Mouse (Mus musculus) Patski (cell line): ENCODE measurements around the gene Ewsr1. TPM values are rescaled to one million over a fixed set of nuclear protein-coding genes. Genes with fewer than 3 reads are reported as not detected.
A peak's percentile ranks its signal among the peaks of the same experiment; 100 is the strongest.

Source experiments
- ATAC-seq: fragments of 100-300 bp; one replicate; pipeline ENCODE4 v1.8.0; 2021
- CTCF ChIA-PET: fragments of 350-600 bp; sonication (Branson Sonifier 250); formaldehyde crosslinking; loops from one replicate; lab custom pipeline; 2022; ENCODE audit warnings: inconsistent platforms; lab: Charles Lee
- POLR2A ChIA-PET: fragments of 350-600 bp; sonication (Branson Sonifier 250); formaldehyde crosslinking; loops from one replicate; lab custom pipeline; 2022; ENCODE audit warnings: antibody characterized with exemption, inconsistent platforms; lab: Charles Lee
- DNase-seq: peaks from one replicate; pipeline ENCODE4 v3.0.0-alpha.2; 2011; ENCODE audit warnings: low read depth, low spot score
- H3K27me3 ChIP-seq: fragments of 371-371 bp; one replicate; pipeline ENCODE4 v1.5.1; 2021
- CTCF ChIP-seq: fragments of 100-300 bp; IDR thresholded peaks from one replicate; pipeline ENCODE4 v1.5.1; 2021
- in situ Hi-C: fragments of 300-500 bp; cut with MboI; formaldehyde crosslinking; loops from 3 replicates; pipeline ENCODE4 v1.11.1; 2018; ENCODE audit warnings: low pct_unique_long_range_greater_than_20kb, mixed read lengths
- polyA plus RNA-seq: library from polyadenylated mRNA; unstranded; gene quantifications from one replicate; pipeline ENCODE4 v1.2.3, GENCODE M21; 2021

The Ewsr1 gene
- polyA plus RNA-seq, 1 experiment from 2014 or later: 420 TPM

DNA sequence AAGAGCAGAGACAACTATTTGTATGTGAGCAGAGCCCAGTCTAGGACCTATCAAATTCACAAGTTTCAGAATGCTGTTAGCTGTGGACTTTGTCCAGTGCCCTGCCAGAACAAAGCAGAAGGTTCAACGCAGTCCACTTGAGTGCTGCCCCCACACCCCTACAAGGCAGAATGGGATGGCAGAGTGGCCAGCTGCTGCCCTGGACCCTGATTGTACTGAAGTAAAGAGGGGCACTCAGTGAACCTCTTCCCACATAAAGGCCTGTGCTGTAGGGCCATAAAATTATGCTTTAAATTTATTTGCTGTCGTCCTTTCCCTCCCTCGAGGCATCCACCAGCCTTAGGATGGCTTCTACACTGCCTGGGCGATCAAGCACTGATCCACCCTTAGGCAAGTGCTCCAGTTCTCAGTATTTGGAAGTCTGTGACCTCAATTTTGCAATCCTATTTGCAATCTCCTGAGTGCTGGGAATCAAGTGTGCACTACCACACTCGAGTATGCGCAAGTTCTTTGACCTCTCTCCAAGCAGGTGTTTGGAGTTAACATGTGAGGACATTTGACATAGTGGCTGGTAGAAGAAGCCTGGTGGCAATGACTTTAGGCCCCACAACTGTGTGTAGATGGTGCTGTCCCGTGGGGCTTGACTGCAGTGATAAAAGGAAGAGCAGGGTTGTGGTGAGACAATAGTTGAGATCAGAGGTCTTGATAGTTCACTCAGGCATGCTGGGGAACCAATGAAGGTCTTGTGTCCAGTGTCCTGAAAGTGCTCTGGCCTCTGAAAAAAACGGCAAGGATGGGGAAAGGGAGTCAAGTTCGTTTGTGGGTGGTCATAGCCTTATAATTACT, 30.7 kb downstream of the Ewsr1 start:
- in situ Hi-C loops: loop anchor here (5.0 kb wide), 1 partner anchor 51 kb away; no protein-coding TSS in a partner anchor
- no peak for TF ChIP-seq CTCF
- no peak for ATAC-seq
- H3K27me3 ChIP-seq: no peaks in the 10 kb centered on the region
- ChIA-PET CTCF (interaction anchor here (1.1 kb wide), 1 partner anchor 10 kb away, joined by 3 read pairs; the partner anchor contains the start of gene Rasl10a), POLR2A (no interaction called here)
- DNase-seq: no peak

DNA sequence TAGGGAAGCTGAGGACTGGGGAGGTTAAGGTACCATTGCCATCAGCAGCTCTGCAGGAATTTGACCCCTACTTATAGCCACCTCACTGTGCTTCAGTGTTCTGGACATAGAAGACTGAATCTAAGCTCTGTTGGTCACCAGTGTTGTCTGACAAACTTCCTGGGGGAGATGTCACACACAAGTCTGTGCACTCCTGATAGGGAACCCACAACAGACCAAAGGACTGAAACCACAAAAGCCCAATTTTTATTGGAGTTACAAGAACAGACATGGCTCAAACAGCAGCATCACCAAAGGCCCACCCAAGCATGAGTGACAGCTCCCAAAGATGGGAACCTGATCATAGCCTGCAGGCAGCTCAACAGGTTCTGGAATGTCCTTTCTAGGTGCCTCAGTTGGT, 32.0 kb downstream of the Ewsr1 start:
- ChIA-PET POLR2A (interaction anchor here (1.2 kb wide), 1 partner anchor 51 kb away, joined by 4 read pairs; no protein-coding TSS in a partner anchor), CTCF (interaction anchor here (0.8 to 1.1 kb wide), 2 partner anchors 8 to 9 kb away, joined by 3 read pairs; partner anchors contain the start of gene Rasl10a)
- no peak for TF ChIP-seq CTCF
- DNase-seq (no peak), ATAC-seq (no peak)
- in situ Hi-C loops: loop anchor here (5.0 kb wide), 1 partner anchor 50 kb away; no protein-coding TSS in a partner anchor
- no peaks in the 10 kb centered on the region for H3K27me3 ChIP-seq

DNA sequence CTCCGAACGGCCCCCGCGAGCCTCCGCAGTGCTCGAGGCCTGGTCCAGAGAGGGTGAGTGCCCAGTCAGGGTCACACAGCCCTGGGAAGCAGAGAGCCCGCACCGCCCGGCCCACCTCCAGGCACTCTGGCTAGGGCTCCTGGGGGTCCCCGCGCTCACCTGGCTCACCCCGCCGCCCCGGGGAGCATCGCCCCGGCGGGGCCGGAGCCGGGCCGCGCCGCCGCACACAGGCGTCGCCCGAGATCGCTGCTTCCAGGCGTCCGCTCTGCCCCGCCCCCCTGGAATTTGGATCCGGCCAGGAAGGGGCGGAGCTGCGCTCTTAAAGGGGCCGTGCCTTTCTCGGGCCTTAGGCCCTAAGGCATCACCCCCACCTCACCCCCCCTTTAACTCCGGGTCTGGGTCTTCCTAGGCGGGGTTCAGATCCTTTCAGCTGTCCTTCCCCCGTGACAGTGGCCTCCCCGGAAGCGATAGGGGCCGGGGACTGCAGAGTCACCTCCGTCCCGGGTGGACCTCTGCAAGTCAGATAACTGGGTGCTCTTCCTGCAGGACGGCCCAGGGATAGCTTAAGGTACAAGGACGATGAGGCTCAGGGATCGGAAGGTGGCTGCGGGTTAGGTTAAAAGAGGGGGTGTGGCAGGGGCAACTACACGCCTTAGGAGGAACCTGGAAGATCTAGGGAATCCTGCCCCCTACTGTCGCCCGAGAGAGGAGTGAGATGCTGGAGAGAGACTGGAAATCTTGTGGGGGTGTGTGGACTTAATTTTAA, 33.8 kb downstream of the Ewsr1 start, which contains the start of gene Gas2l1:
Gene Gas2l1, minus strand, starts transcription at position 272 of the 766 bp plus-strand sequence.
- CTCF ChIA-PET: interaction anchor here (0.7 to 1.9 kb wide), 9 partner anchors 9 to 67 kb away, joined by 3 to 7 read pairs (median 3); no protein-coding TSS in a partner anchor
- in situ Hi-C loops: loop anchor here (5.0 kb wide), 1 partner anchor 48 kb away; no protein-coding TSS in a partner anchor
- no peak for TF ChIP-seq CTCF
- ATAC-seq (peak; percentile 75), DNase-seq (peak; percentile 64)
- POLR2A ChIA-PET: interaction anchor here (0.9 to 1.4 kb wide), 3 partner anchors 28 to 49 kb away, joined by 3 to 5 read pairs (median 4); no protein-coding TSS in a partner anchor
- H3K27me3 ChIP-seq: no peaks in the 10 kb centered on the region

DNA sequence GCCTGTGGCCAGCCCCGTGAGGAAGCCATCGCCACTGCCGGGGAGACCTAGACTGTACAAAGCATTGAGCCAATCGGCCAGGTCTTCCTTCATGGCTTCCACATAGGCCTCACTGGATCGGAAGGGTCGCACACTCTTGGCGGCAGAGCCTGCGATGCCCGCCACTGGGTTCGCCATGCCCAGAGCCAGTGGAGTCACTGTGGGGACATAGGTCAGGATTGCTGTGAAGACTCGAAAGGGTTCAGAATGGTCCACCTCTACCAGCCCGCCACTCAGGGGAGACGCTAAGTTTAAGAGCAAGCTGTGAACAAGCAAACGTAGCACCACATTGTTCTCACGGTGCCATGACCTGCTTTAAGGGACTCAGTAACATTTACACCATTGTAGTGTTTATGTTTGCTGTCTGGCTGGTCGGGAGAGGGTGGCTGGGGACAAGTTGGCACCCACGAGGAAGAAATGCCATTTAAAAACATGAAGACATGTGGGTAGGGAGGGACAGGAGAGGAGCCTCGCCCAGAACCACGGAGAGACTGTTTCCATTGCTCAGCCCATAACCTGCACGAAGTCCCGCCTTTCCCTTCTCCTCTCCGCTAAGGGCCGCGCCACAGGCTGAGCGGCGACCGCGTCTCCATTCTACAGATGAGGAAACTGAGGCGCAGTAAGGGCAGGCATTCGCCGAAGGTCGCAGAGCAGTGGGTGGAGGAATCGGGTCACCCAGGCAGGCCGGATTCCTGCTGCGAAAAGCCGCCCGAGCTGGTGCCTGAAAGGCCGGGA, 34.6 kb downstream of the Ewsr1 start:
- ChIA-PET CTCF (interaction anchor here (1.5 to 1.9 kb wide), 3 partner anchors 42 to 50 kb away, joined by 6 to 7 read pairs (median 7); no protein-coding TSS in a partner anchor), POLR2A (interaction anchor here (0.9 to 1.4 kb wide), 3 partner anchors 28 to 48 kb away, joined by 3 to 5 read pairs (median 4); no protein-coding TSS in a partner anchor)
- no peaks in the 10 kb centered on the region for H3K27me3 ChIP-seq
- no peak for DNase-seq
- in situ Hi-C loops: loop anchor here (5.0 kb wide), 1 partner anchor 47 kb away; no protein-coding TSS in a partner anchor
- ATAC-seq: no peak
- TF ChIP-seq CTCF: no peak

DNA sequence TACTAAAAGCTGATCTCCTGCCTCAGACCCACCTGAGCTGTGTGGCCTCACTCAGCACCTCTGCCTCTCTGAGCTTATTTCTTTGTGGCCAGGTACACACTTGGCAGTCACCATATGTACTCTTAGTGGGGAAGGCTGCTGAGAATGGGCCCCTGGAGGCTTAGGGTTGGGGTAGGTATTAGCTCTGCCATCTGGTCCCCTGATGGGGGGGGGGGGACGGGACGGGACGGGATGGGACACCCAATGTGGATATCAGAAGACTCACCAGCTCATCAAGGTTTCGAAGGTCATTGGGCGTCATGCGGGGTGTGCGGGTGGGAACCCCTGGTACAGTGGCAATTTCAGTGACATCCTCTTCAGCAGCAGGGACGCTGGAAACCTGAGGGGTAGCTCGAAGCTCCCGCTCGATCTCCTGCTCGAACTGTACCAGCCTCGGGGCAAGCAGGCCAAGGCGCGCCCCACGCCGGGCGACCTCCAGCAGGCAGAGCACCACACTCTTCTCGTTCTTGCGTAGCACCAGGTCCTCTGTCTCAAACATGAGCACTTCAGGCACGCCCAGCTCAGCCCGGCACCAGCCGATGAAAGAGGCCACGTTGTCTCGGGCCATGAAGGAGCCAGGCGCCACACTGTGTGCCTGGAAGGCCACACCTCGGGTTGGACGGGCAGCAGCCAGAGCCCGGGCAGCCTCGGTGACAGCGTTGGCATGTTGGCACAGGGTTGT, 35.3 kb downstream of the Ewsr1 start:
- CTCF ChIA-PET: interaction anchor here (0.8 to 1.6 kb wide), 3 partner anchors 12 to 48 kb away, joined by 3 to 7 read pairs (median 4); no protein-coding TSS in a partner anchor
- POLR2A ChIA-PET: no interaction called here
- DNase-seq (no peak), ATAC-seq (no peak)
- no peak for TF ChIP-seq CTCF
- H3K27me3 ChIP-seq: no peaks in the 10 kb centered on the region
- in situ Hi-C loops: no loop called here

DNA sequence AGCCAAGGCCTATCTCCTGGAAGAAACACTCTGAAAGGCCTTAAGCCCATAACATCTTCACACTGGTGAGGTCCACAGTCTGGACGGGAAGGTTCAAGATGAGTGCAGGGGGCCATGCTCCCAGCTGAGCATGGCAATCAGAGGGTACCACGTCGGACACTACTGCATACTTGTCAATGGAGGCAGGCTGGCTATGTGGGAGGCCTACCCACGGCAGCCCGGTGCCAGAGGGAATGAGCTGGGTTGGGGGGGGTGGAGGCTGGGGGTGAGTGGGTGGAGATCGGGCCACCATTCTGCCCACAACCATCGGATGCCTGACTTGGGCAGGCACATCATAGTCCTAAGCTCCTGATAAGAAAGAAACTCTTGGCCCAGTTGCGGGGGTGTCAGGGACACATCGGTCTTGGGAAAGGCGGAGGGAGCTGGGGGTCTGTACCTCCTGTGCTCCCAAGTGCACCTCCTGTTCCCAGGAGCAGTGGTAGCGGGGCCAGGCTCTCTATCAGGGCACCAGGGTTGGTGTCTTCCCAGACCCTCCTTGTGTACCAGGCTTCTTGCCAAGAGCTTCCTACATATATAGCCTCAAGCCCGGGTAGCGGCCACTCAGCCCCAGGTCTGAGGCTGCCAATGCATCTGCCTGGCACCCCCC, 36.1 kb downstream of the Ewsr1 start:
- no peak for TF ChIP-seq CTCF
- ATAC-seq: no peak
- DNase-seq: no peak
- in situ Hi-C loops: no loop called here
- POLR2A ChIA-PET: interaction anchor here (1.3 kb wide), 1 partner anchor 35 kb away, joined by 3 read pairs; the partner anchor contains the start of gene Rhbdd3
- CTCF ChIA-PET: interaction anchor here (0.8 to 1.6 kb wide), 3 partner anchors 12 to 47 kb away, joined by 3 to 7 read pairs (median 4); no protein-coding TSS in a partner anchor
- no peaks in the 10 kb centered on the region for H3K27me3 ChIP-seq

DNA sequence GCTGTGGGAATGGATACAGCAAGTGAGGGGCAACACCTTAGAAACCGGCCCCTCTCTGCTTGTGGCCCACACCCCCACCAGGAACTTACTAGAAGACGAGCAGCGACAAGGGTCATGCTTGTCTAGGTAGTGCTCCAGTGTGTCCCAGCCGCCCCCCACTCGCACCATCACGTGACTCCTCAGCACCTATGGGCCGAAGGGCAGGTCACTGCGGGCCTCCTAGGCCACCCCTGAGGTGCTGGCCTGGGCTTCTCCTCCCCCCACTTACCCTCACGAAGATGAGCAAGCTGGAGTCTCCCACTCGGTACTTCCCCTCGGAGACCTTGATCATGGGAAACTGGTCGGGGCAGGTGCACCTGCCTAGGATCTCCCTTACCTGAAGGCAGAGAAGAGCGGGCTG, 36.7 kb downstream of the Ewsr1 start:
- ATAC-seq: no peak
- POLR2A ChIA-PET: interaction anchor here (1.3 kb wide), 1 partner anchor 36 kb away, joined by 3 read pairs; the partner anchor contains the start of gene Rhbdd3
- no peaks in the 10 kb centered on the region for H3K27me3 ChIP-seq

DNA sequence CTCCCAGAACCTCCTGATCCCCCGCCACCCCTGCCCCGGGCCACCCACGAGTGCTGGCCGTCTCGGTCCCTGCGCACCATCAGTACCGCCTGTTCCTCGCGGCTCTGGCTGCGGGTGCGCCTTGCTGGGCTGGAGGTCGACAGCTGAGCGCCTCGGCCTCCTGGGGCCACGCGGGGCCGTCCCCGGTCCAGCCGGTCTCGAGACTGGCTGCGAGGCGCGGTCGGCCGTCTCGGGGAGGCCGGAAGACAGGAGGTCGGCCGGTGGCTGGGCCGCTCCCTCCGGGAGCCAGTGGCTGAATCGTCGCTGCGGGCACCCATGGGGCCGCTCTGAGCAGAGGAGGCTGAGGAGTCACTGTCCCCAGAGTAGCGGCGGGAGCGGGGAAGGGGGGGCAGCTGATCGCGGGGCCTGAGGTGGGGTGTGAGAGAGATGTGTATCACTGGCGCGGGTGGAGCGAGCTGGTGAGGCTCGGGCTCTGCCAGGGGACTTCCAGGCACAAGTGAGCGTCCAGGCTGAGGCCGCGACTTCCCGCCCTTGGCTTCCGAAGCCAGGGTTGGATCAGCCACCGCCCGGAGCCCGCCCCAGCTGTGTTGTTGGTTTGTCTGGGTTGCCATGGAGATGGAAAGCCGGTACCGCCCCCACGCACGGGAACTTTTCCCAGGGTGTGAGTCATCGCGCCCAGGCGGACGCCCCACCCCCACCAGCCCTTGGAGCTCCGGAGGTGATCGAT, 37.5 kb downstream of the Ewsr1 start:
- no peak for TF ChIP-seq CTCF
- in situ Hi-C loops: no loop called here
- ChIA-PET CTCF (no interaction called here), POLR2A (interaction anchor here (1.3 kb wide), 1 partner anchor 37 kb away, joined by 3 read pairs; the partner anchor contains the start of gene Rhbdd3)
- ATAC-seq (no peak), DNase-seq (peak; percentile 69)
- no peaks in the 10 kb centered on the region for H3K27me3 ChIP-seq

More for the DNA sequence above, 36.7 kb downstream of the Ewsr1 start:
- CTCF ChIA-PET: interaction anchor here (1.6 kb wide), 1 partner anchor 13 kb away, joined by 7 read pairs; no protein-coding TSS in a partner anchor
- no peak for TF ChIP-seq CTCF
- in situ Hi-C loops: no loop called here
- no peak for DNase-seq
